Mouse (Mus musculus): Measurements from ENCODE around the gene Tyw5.

The Tyw5 gene

DNA sequence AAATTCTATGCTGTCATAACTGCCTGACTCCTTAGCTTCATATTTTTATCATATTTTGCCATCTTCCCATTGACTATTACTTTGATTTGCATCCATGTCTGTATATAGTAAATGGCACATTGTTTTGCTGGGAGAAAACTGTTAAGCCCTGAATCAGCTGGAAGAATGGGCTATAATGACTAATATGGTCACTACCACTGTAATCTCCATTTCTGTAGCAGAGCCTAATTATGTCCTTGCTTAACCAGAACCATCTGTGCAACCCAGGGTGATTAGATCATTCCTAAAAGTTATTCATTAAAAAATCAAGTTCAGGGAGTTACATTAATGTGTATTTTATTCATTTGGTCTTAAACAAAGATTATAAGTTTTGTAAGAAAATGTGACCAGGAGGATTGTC is 20.4 kb downstream of the Tyw5 start:
- no peak for DNase-seq

GRCm38 (mm10) chr1:57377376-57378341 is 29.2 kb downstream of the Tyw5 start, which contains the start of gene 1700066M21Rik:
TSS of gene 1700066M21Rik (plus strand) at chr1:57377620.
- DNase-seq = peak; percentile 99

GRCm38 (mm10) chr1:57376806-57377205 is 30.1 kb downstream of the Tyw5 start:
- DNase-seq = no peak

DNA sequence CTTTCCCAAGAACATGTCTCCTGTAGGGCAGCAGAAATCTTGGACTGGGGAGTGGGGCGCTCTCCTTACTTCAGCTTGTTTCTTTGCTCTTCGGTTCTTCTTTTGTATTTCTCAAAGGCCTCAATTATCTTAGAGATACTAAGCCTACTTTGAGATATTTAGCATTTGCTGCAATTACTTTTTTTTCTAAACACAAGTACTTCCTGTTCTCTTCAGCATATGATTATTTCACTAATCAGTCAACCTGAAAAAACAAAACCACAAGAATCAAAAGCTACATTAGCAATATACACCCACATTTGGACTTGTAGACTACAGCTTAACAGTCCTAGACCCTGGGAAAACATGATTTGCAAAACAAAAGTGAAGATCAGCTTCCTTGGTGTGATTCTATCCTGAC is 31.6 kb downstream of the Tyw5 start:
- no peak for DNase-seq

GRCm38 (mm10) chr1:57370451-57370850 is 36.5 kb downstream of the Tyw5 start:
- no peak for DNase-seq

GRCm38 (mm10) chr1:57369111-57369510 is 37.8 kb downstream of the Tyw5 start:
- DNase-seq = no peak

DNA sequence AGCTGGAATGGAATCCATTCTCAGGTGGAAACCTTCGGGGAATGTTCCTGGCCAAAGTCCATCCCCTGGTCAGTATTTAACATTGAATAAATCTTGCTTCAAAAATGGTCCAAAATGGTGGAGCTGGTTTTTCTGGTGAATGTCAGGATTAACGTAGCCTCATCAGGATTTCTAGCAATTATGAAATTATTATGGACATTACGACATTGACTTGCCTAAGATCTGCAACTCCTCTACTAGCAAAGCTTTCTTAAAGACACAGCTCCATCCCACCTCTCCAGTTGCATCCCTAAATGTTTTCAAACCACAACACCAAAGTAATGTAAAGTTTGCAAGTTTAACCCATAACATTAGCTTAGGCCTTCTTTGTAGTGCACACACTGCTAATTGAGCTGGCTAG is 39.5 kb downstream of the Tyw5 start:
- DNase-seq = no peak

DNA sequence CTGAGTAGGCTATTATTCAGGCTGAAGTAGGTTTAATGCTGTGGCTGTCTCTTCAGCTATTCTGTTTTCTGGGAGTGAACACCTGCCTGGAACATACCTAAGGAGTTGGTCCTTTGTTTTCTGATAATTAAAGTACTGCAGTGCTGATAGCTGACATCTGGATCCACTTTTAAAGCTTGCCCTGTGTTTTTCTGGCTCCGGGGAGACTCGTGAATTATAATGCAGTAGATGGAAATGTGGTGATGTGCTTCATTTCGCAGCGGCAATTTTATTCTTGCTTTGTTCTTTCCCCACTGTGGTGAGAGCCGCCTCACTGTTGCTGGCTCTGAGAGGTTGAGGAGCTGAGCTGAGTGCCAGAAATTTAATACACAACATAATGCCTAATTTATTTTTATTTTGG is 48.4 kb downstream of the Tyw5 start:
- no peak for DNase-seq

DNA sequence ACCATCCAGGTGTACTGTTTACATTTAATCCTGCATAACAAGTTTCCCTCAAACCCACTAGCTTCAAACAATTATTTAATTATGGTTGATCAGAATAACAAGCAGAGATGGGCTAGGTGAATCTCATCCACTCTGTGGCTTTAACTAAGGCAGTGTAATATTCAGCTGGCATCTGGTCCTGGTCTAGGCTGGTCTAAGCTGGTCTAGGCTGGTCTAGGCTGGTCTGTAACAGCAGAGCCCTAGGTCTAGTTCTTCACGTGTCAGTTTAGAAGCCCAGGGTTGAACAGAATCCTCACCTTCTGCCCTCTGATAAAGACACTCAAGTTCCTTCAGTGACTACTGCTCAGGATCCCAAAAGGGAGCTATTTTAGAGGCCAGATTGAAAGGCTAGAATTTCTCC is 55.0 kb downstream of the Tyw5 start:
- no peak for DNase-seq

- DNase-seq = no peak
Measured at GRCm38 (mm10) chr1:57347487-57347886, 59.4 kb downstream of the Tyw5 start.

- no peak for DNase-seq
Measured at GRCm38 (mm10) chr1:57341197-57341596, 65.7 kb downstream of the Tyw5 start.

DNA sequence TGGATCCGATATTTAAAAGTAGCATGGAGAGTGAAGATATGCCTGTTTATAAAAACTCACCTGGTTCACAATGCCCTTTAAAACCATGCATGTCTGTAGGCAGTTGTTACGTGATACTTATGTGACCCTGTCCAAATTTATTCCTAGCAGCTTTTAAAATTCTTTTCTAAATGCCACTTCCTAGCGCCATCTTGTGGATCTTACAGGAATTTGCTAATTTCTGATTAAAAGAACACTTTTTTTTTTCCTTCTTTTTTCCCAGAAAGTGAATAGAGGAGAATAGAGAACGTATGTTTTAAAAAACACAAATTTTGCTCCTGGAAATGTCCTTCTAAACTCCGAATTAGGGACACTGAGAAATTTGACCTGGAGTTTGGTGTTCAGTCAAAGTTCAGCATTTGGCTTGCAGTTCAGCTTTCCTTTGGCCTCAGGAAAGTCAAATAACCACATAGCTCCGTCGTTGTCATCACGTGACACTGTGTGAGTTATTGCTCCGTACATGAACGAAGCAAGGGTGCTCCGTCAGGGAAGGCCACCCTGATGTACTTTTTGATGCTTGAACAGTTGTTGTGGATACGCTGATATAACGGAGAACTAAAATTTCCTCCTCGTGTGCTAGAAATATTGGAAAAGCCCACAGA is 67.6 kb downstream of the Tyw5 start:
- DNase-seq = no peak

Measured in heart, adult 11 months (tissue).